Mouse (Mus musculus): ENCODE results near the gene Rapgef3. TPM values are rescaled to one million over a fixed set of nuclear protein-coding genes. Genes with fewer than 3 reads are reported as not detected.

Gene Rapgef3
- total and polyA plus RNA-seq, 3 experiments, result 6.6 to 7.4 TPM; not detected in 1

- Histone ChIP-seq H3K27ac (ENCODE audit: control insufficient read depth, low read depth, low read length) (no peak overlapping the region), H3K9ac (ENCODE audit: control insufficient read depth, low read depth, low read length, poor library complexity, severe bottlenecking) (no peak overlapping the region), H3K9me3 (replicated peaks; ENCODE audit: insufficient read depth, low read length) (no peaks in the 10 kb centered on the region), H3K4me3 (ENCODE audit: control insufficient read depth in 1 of 2, insufficient read depth in 1 of 2, low read depth in 2 of 2, low read length in 2 of 2) (no peak overlapping the region), H3K4me1 (ENCODE audit: control insufficient read depth in 1 of 2, insufficient read depth in 2 of 2, low read length in 2 of 2) (no peaks in the 10 kb centered on the region), H3K27me3 (ENCODE audit: control insufficient read depth in 1 of 2, insufficient read depth in 2 of 2, low read length in 2 of 2) (no peaks in the 10 kb centered on the region), H3K79me2 (ENCODE audit: control insufficient read depth, insufficient read depth, low read length, poor library complexity) (no peaks in the 10 kb centered on the region), H3K36me3 (ENCODE audit: control insufficient read depth in 1 of 2, insufficient read depth in 2 of 2, low read length in 2 of 2) (peaks cover 0 to 38% of the 10 kb centered on the region in 2 experiments; a peak in 2 of 4 replicates)
- TF ChIP-seq TBP (IDR thresholded peaks at IDR 0.05; ENCODE audit: low read depth, low read length), result no peak
- no peak for TF ChIP-seq RAD21 (IDR thresholded peaks at IDR 0.05; ENCODE audit: low read depth, low read length)
- DNase-seq (ENCODE audit: low read depth, low spot score), result no peak
Measured at GRCm38 (mm10) chr15:97696616-97697015, 71.2 kb downstream of the Rapgef3 start.

Other genes starting within 250 kb of the Rapgef3 start
- 84.4 and 85.7 TPM in 2 replicates for gene Rpap3, start 62.1 kb downstream of the Rapgef3 start, total RNA-seq (2012; rRNA removed)
- gene Rpap3, start 62.1 kb downstream of the Rapgef3 start, polyA plus RNA-seq (2012; ENCODE audit: insufficient read depth in 1 of 2, insufficient read length in 2 of 2, low read depth in 1 of 2, low replicate concordance in 2 of 2, missing spikeins in 1 of 2), result 10 to 100 TPM; 85.7 to 98.4 TPM
- gene Endou, start 36.6 kb downstream of the Rapgef3 start, total RNA-seq (2012; rRNA removed), result 0.07 and 0.08 TPM in 2 replicates
- gene Endou, start 36.6 kb downstream of the Rapgef3 start, polyA plus RNA-seq (2012; ENCODE audit: insufficient read depth in 1 of 2, insufficient read length in 2 of 2, low read depth in 1 of 2, low replicate concordance in 2 of 2, missing spikeins in 1 of 2), result under 1 TPM in 1 of 2 experiments, not detected in 1; 0.10 TPM
- 116 and 136 TPM in 2 replicates for gene Slc48a1, start 10.5 kb upstream of the Rapgef3 start, total RNA-seq (2012; rRNA removed)
- 100 to 1,000 TPM in 1 of 2 experiments, not detected in 1; 299 TPM for gene Slc48a1, start 10.5 kb upstream of the Rapgef3 start, polyA plus RNA-seq (2012; ENCODE audit: insufficient read depth in 1 of 2, insufficient read length in 2 of 2, low read depth in 1 of 2, low replicate concordance in 2 of 2, missing spikeins in 1 of 2)
- 100 and 102 TPM in 2 replicates for gene Hdac7, start 76.5 kb upstream of the Rapgef3 start, total RNA-seq (2012; rRNA removed)
- gene Hdac7, start 76.5 kb upstream of the Rapgef3 start, polyA plus RNA-seq (2012; ENCODE audit: insufficient read depth in 1 of 2, insufficient read length in 2 of 2, low read depth in 1 of 2, low replicate concordance in 2 of 2, missing spikeins in 1 of 2), result 100 to 1,000 TPM in 1 of 2 experiments, not detected in 1; 389 TPM
- gene Vdr, start 142.7 kb upstream of the Rapgef3 start, total RNA-seq (2012; rRNA removed), result 0.54 and 0.69 TPM in 2 replicates
- 1 to 10 TPM in 1 of 2 experiments, not detected in 1; 1.9 TPM for gene Vdr, start 142.7 kb upstream of the Rapgef3 start, polyA plus RNA-seq (2012; ENCODE audit: insufficient read depth in 1 of 2, insufficient read length in 2 of 2, low read depth in 1 of 2, low replicate concordance in 2 of 2, missing spikeins in 1 of 2)
- 54.3 and 57.9 TPM in 2 replicates for gene Tmem106c, start 196.2 kb upstream of the Rapgef3 start, total RNA-seq (2012; rRNA removed)
- gene Tmem106c, start 196.2 kb upstream of the Rapgef3 start, polyA plus RNA-seq (2012; ENCODE audit: insufficient read depth in 1 of 2, insufficient read length in 2 of 2, low read depth in 1 of 2, low replicate concordance in 2 of 2, missing spikeins in 1 of 2), result 100 to 1,000 TPM in 1 of 2 experiments, not detected in 1; 121 TPM
- gene Col2a1, start 236.7 kb upstream of the Rapgef3 start, total RNA-seq (2012; rRNA removed), result 0.04 TPM in 1 of 2 replicates, not detected in the other
- gene Col2a1, start 236.7 kb upstream of the Rapgef3 start, polyA plus RNA-seq (2012; ENCODE audit: insufficient read depth in 1 of 2, insufficient read length in 2 of 2, low read depth in 1 of 2, low replicate concordance in 2 of 2, missing spikeins in 1 of 2), result under 1 TPM in 1 of 2 experiments, not detected in 1; 0.04 TPM

All from MEL (cell line).